Mouse (Mus musculus) liver, adult 2 months (tissue): Measurements from ENCODE around the gene Ccdc62.

ENCODE experiments used
- CTCF ChIP-seq: fragments of 200-500 bp; IDR thresholded peaks from 2 replicates; pipeline ENCODE4 v1.5.1; 2011; ENCODE audit warnings: low read depth, low read length, control low read depth
- POLR2A ChIP-seq: fragments of 200-500 bp; IDR thresholded peaks from 2 replicates; pipeline ENCODE4 v1.6.1; 2011; ENCODE audit warnings: low read length, control low read depth; ENCODE audit not compliant: insufficient read depth; ENCODE audit errors: extremely low read depth

- TF ChIP-seq POLR2A (no peak), CTCF (no peak)
Measured at GRCm38 (mm10) chr5:123969216-123969615, 38.7 kb downstream of the Ccdc62 start.
